Mouse (Mus musculus) lung, adult 10 weeks (tissue): ENCODE measurements around the gene Tcn2. TPM values are rescaled to one million over a fixed set of nuclear protein-coding genes. Genes with fewer than 3 reads are reported as not detected.

Source experiments
- polyA plus RNA-seq: library from polyadenylated mRNA; stranded (reverse); fragments of 350-450 nt; fragmentation: Illumina TruSeq; extraction: RNeasy Lipid Tissue Mini Kit (QIAGEN cat#74804); gene quantifications from one replicate; pipeline ENCODE4 v1.2.3, GENCODE M21; 2014; ENCODE audit warnings: low read depth, low replicate concordance; ENCODE audit not compliant: insufficient read depth

Tcn2 gene
- polyA plus RNA-seq: 145 TPM

GRCm38 (mm10) chr11:3931511-3932211, at the start of gene Tcn2:
Gene Tcn2 (minus strand): TSS chr11:3932159.

GRCm38 (mm10) chr11:3976678-3977077, 44.7 kb upstream of the Tcn2 start, which contains the start of gene 4930556J24Rik:
Gene 4930556J24Rik (minus strand): TSS chr11:3976778.

GRCm38 (mm10) chr11:3963610-3964415, 31.9 kb upstream of the Tcn2 start, which contains the start of gene Pes1:
Gene Pes1 (plus strand): TSS chr11:3963975.

GRCm38 (mm10) chr11:3914109-3914840, 17.7 kb downstream of the Tcn2 start, which contains the start of gene Slc35e4:
Gene Slc35e4 (minus strand): TSS chr11:3914664.

GRCm38 (mm10) chr11:3894406-3895281, 37.3 kb downstream of the Tcn2 start, which contains the start of the genes 4921536K21Rik and Dusp18:
Gene 4921536K21Rik (minus strand): TSS chr11:3895098.
Gene Dusp18 (plus strand): TSS chr11:3895240.

Other genes with a start within 250 kb of the Tcn2 start
- gene Osbp2, start 68.3 kb downstream of the Tcn2 start, polyA plus RNA-seq: 1.1 TPM
- 0.45 TPM for gene 4921536K21Rik, start 37.1 kb downstream of the Tcn2 start, polyA plus RNA-seq
- gene Dusp18, start 36.9 kb downstream of the Tcn2 start, polyA plus RNA-seq: 5.1 TPM
- gene Slc35e4, start 17.5 kb downstream of the Tcn2 start, polyA plus RNA-seq: 12.5 TPM
- 27.9 TPM for gene Pes1, start 31.8 kb upstream of the Tcn2 start, polyA plus RNA-seq
- gene 4930556J24Rik, start 44.6 kb upstream of the Tcn2 start, polyA plus RNA-seq: not detected
- gene Gal3st1, start 51.5 kb upstream of the Tcn2 start, polyA plus RNA-seq: 6.6 TPM
- gene Sec14l4, start 99.3 kb upstream of the Tcn2 start, polyA plus RNA-seq: 21.4 TPM
- 340 TPM for gene Sec14l3, start 132.7 kb upstream of the Tcn2 start, polyA plus RNA-seq
- 9.5 TPM for gene Mtfp1, start 163.3 kb upstream of the Tcn2 start, polyA plus RNA-seq
- 10.4 TPM for gene Sec14l2, start 191.3 kb upstream of the Tcn2 start, polyA plus RNA-seq
- gene Rnf215, start 203.0 kb upstream of the Tcn2 start, polyA plus RNA-seq: 33.5 TPM
- gene Ccdc157, start 228.1 kb upstream of the Tcn2 start, polyA plus RNA-seq: 9.7 TPM
- gene Sf3a1, start 228.2 kb upstream of the Tcn2 start, polyA plus RNA-seq: 12.0 TPM